Mouse (Mus musculus) neural tube, embryonic 15.5 days (tissue): ENCODE results near the gene Ncam1. TPM values are rescaled to one million over a fixed set of nuclear protein-coding genes. Genes with fewer than 3 reads are reported as not detected.
A peak's percentile ranks its signal among the peaks of the same experiment; 100 is the strongest.

Experiments used
- ATAC-seq: fragments of 200-750 bp; cut with Nextera tagmentation; 2 replicates; pipeline ENCODE4 v1.8.0; 2017; ENCODE audit warnings: mild to moderate bottlenecking, moderate TSS enrichment, moderate library complexity; ENCODE audit not compliant: low FRiP score
- H3K27ac ChIP-seq: fragments of 300-500 bp; sonication (generic); replicated peaks from 2 replicates; pipeline ENCODE4 v1.5.1; 2015; ENCODE audit warnings: mild to moderate bottlenecking, inconsistent platforms
- H3K27me3 ChIP-seq: fragments of 300-500 bp; sonication (generic); replicated peaks from 2 replicates; pipeline ENCODE4 v1.6.1; 2015; ENCODE audit warnings: inconsistent platforms
- H3K36me3 ChIP-seq: fragments of 300-500 bp; sonication (generic); 2 replicates; pipeline ENCODE4 v1.6.1; 2015; ENCODE audit warnings: inconsistent platforms
- H3K4me1 ChIP-seq: fragments of 300-500 bp; sonication (generic); 2 replicates; pipeline ENCODE4 v1.6.1; 2015; ENCODE audit warnings: inconsistent platforms
- H3K4me2 ChIP-seq: fragments of 300-500 bp; sonication (generic); 2 replicates; pipeline ENCODE4 v1.6.1; 2015; ENCODE audit warnings: inconsistent platforms, mild to moderate bottlenecking, moderate library complexity
- H3K4me3 ChIP-seq: fragments of 300-500 bp; sonication (generic); replicated peaks from 2 replicates; pipeline ENCODE4 v1.5.1; 2015; ENCODE audit warnings: mild to moderate bottlenecking, inconsistent platforms
- H3K9ac ChIP-seq: fragments of 300-500 bp; sonication (generic); replicated peaks from 2 replicates; pipeline ENCODE4 v1.6.1; 2015; ENCODE audit warnings: mild to moderate bottlenecking, inconsistent platforms
- H3K9me3 ChIP-seq: fragments of 300-500 bp; sonication (generic); replicated peaks from 2 replicates; pipeline ENCODE4 v1.6.1; 2016; ENCODE audit warnings: inconsistent platforms
- WGBS: fragments of 180-500 bp; shearing (Covaris S2); methylation state at CpG from one replicate; pipeline ENCODE4 v1.1.7; 2015; ENCODE audit warnings: mixed read lengths; 5-methylcytosine and 5-hydroxymethylcytosine counted together
- polyA plus RNA-seq: library from polyadenylated mRNA; unstranded; fragments of >200 nt; fragmentation: Nextera tagmentation; extraction: Ambion mirVana; gene quantifications from 2 replicates; pipeline ENCODE4 v1.2.1, GENCODE M21; 2015

Ncam1 gene
- polyA plus RNA-seq, 1 experiment from 2014 or later, result 434 TPM

DNA sequence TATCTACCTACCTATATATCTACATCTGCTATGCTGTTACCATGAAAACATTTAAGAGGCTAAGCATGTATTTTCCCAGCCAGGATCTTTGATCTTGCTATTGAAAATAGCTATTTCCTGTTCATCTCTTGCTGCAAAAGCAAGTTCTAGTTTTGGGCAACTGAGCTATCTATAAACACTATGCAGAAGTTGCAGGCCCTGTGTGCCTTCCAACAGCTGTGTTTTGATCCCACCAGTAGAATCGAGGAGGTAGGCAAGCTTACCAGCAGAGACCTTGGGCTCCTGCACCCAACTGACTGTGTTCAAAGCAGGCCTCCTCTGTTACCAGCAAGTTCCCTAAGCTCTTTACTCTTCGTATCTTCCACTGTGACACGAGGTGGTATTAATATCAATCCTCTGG is 84.6 kb downstream of the Ncam1 start:
- H3K27me3 ChIP-seq, result no peaks in the 10 kb centered on the region
- peaks cover 10% of the 10 kb centered on the region; the same call in 1 of the 2 replicates for H3K36me3 ChIP-seq
- no peak overlapping the region for H3K27ac ChIP-seq
- no peak for ATAC-seq
- H3K4me2 ChIP-seq, result no peak overlapping the region
- H3K4me3 ChIP-seq, result no peak overlapping the region
- no peak overlapping the region for H3K9ac ChIP-seq
- 56% methylated on average over 3 of the region's 3 CpGs for WGBS
- peaks cover 10% of the 10 kb centered on the region for H3K4me1 ChIP-seq
- no peaks in the 10 kb centered on the region for H3K9me3 ChIP-seq

DNA sequence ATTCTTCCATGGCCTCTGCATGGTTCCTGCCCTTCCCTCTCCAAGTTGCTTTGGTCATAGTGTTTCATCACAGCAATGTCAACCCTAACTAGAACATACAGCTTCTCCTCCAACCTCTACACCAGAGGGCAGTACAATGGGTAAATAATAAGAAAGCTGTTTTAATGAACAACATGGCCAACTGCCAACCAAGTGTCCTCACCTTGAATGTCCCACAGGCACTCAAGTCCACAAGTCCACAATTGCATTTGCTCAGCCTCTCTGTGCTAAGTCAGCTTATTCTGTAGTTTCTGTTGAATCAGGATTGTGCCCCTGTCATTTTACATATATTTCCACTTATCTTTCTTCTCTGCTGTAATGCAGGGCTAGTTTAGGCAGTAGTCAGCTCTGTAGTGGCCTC is 91.1 kb downstream of the Ncam1 start:
- Histone ChIP-seq H3K27ac (no peak overlapping the region), H3K36me3 (no peaks in the 10 kb centered on the region), H3K27me3 (no peaks in the 10 kb centered on the region), H3K4me1 (peaks cover 18% of the 10 kb centered on the region), H3K4me2 (no peak overlapping the region), H3K9ac (no peak overlapping the region), H3K9me3 (no peaks in the 10 kb centered on the region), H3K4me3 (no peak overlapping the region)
- no peak for ATAC-seq

DNA sequence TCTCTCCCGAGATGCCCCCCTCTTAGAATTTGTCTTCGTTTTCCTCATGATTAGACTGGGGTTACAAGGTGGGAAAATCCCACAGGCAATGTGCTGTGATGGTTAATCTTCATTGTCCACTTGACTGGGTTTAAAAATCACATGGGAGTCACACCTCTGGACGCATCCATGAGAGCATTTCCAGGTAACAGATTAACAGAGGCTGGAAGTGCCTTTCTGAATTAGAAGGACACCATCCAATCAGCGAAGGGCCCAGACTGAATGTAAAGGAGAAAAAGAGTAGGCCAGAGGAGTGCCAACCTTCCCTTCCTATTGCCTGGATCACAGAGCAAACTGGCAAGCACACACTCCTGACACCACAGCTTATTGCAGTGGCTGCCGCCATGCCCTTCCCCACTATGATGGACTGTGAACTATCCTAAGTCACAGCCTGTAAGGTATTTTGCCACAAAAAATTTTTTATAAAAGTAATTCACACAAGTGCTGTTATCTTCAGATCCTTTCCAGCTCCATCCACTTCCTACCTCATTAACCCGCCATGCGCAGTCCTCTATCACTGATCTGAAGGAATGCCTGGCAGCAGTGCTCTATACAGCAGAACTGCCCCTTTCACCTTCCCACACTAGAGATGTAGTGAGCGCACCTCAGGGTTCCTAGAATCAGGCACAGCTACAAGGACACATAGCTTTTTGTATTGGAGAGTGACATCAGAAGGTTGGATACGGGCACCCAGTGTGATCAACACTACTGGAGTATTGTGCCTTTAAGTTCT is 94.3 kb downstream of the Ncam1 start:
- Histone ChIP-seq H3K4me2 (no peak overlapping the region), H3K9ac (no peak overlapping the region), H3K4me1 (peaks cover 22% of the 10 kb centered on the region), H3K27ac (no peak overlapping the region; the same call in 1 of the 2 replicates), H3K9me3 (no peaks in the 10 kb centered on the region), H3K27me3 (no peaks in the 10 kb centered on the region), H3K36me3 (no peaks in the 10 kb centered on the region), H3K4me3 (no peak overlapping the region)
- ATAC-seq, result no peak
- 71% methylated on average over 9 of the region's 9 CpGs for WGBS

DNA sequence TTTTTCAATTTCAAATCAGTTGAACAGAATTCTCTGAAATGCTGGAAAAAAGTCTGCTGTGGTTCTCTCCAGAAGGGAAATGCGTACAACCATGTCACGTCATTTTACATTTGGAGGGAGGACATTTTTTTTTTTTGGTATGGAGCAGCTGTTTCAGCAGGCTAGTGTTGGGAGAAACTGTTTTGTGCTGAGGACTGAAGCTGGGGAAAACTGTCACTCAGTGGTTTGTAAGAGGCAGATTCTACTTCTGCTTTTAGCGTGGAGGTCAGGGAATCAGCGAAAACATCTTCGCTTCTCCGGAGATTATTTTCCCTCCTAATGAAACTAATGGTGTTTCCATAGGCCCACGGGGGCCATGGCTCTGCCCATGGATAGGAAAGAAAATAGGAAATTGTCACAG is 103.4 kb downstream of the Ncam1 start:
- Histone ChIP-seq H3K27ac (0 out of 2 replicates have a peak overlapping the region, but pooled peaks have one; percentile 35), H3K4me1 (peaks cover 19% of the 10 kb centered on the region), H3K4me3 (no peak overlapping the region), H3K36me3 (no peaks in the 10 kb centered on the region), H3K9me3 (no peaks in the 10 kb centered on the region), H3K27me3 (no peaks in the 10 kb centered on the region), H3K9ac (no peak overlapping the region), H3K4me2 (no peak overlapping the region)
- 70% methylated on average over 7 of the region's 7 CpGs for WGBS
- ATAC-seq, result no peak

DNA sequence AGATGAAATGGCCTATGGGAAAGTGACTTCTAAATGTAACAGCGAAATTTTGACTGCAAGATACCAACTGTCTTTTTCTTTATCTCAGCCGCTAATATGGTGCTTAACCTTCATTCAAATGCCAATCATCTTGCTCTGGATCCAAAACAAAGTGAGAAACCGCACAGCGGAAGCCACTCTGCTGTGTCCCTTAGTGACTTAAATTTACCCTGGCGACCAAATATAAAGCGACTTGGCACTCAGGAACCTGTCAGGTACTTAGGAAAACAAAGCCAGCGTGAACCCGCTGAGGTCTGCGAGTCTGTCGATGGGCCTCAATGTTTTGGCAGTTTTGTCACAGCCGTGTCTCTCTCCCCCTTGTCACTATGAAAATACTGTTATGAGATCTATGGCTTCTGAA is 105.9 kb downstream of the Ncam1 start:
- no peak overlapping the region for H3K27ac ChIP-seq
- H3K9me3 ChIP-seq, result no peaks in the 10 kb centered on the region
- WGBS, result 80% methylated on average over 11 of the region's 11 CpGs
- no peak overlapping the region for H3K4me2 ChIP-seq
- no peak for ATAC-seq
- H3K36me3 ChIP-seq, result no peaks in the 10 kb centered on the region
- peaks cover 21% of the 10 kb centered on the region for H3K4me1 ChIP-seq
- no peaks in the 10 kb centered on the region for H3K27me3 ChIP-seq
- H3K4me3 ChIP-seq, result no peak overlapping the region
- no peak overlapping the region for H3K9ac ChIP-seq

DNA sequence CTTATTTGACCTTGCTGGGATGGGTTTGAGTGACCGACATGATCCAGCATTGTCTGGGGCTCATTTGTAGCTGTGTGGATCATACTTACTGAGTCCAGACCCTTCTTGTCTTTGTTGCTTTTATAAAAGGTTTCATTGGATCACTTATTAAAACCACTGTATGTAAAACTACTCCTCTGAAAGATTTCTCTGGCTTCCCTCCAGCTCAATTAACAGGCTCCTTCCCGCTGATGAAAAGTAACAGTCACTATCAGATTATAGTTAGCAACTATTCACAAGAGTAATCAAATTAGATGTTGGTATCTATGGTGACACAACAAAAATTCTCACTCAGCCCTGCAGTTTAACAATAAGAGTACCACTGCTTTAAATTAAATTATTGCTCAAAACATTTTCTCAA is 107.4 kb downstream of the Ncam1 start:
- Histone ChIP-seq H3K36me3 (no peaks in the 10 kb centered on the region), H3K9ac (no peak overlapping the region), H3K4me3 (no peak overlapping the region), H3K4me1 (peaks cover 28% of the 10 kb centered on the region), H3K9me3 (no peaks in the 10 kb centered on the region), H3K4me2 (no peak overlapping the region), H3K27ac (no peak overlapping the region), H3K27me3 (no peaks in the 10 kb centered on the region)
- ATAC-seq, result no peak; the same call in 1 of the 2 replicates
- WGBS, result 43% methylated on average over 2 of the region's 2 CpGs

DNA sequence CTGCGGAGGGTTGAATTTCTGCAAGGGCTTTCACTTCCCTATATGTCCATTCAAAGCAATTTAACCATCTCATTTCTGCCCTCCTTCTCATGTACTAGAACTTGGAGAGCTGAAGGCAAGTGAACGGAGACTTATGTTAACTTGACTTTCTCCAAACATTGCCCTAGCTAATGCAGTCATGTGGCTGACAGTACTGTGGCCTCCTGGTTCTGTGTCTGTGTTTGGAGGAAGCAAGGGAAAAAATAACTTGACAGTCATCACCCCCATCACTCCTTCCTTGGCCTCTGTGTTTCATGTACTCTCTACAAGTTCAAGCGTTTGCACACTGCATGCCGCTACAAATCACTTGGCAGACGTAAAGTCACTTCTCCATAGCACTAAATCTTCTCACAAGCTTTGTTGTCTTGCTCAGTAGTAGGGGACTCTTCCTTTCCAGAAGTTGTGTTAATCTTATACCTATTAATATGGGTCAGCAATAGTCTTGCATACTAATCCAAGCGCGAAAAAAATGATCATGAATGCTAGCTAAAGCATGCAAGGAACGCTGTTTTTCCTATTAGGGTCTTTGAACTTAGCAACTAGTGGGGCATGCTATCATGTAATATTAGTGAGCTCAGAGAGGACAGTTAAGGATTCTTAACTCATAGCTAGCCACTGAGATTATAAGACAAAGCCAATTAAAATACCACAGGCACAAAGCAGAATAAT is 115.0 kb downstream of the Ncam1 start:
- H3K9ac ChIP-seq, result no peak overlapping the region
- no peak overlapping the region for H3K4me2 ChIP-seq
- WGBS, result 70% methylated on average over 8 of the region's 8 CpGs
- H3K27me3 ChIP-seq, result no peaks in the 10 kb centered on the region
- peaks cover 70% of the 10 kb centered on the region for H3K4me1 ChIP-seq
- no peaks in the 10 kb centered on the region for H3K9me3 ChIP-seq
- no peaks in the 10 kb centered on the region for H3K36me3 ChIP-seq
- H3K27ac ChIP-seq, result no peak overlapping the region; the same call in 1 of the 2 replicates
- ATAC-seq, result no peak
- H3K4me3 ChIP-seq, result no peak overlapping the region

DNA sequence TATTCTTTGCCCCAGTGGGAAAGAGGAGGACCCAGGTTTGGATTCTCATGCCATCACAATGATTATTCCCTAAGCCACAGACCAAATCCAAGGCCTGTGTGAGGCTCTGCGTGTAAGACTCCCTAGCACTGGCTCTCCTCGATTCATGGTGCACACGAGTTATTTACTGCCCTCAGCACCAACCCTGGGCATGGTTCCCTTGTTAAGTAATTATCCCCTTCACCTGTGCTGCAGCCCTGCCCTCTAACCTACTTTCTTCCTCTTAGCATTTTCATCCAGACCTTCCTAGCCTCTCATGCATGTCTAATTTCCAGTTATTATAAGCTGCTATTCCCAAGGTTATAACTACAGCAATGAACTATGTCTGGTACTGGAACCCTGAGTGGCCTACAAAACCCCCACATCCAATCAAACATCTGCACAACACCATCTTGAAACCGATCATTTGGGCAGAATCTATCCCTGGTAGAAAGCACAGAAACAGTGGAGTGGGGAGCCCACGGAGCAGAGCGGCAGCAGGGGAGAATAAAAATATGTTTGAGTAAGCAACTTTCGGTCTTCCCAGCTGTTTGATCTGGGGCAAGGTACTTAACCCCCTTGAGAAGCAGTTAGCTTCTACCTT is 116.8 kb downstream of the Ncam1 start:
- Histone ChIP-seq H3K4me3 (no peak overlapping the region), H3K9ac (no peak overlapping the region), H3K27me3 (no peaks in the 10 kb centered on the region), H3K36me3 (no peaks in the 10 kb centered on the region), H3K9me3 (no peaks in the 10 kb centered on the region), H3K4me2 (no peak overlapping the region), H3K4me1 (peaks cover 71% of the 10 kb centered on the region), H3K27ac (peak overlapping the region; percentile 4; the same call in 1 of the 2 replicates)
- peak; percentile 58; the same call in 1 of the 2 replicates for ATAC-seq
- WGBS, result 40% methylated on average over 7 of the region's 7 CpGs

DNA sequence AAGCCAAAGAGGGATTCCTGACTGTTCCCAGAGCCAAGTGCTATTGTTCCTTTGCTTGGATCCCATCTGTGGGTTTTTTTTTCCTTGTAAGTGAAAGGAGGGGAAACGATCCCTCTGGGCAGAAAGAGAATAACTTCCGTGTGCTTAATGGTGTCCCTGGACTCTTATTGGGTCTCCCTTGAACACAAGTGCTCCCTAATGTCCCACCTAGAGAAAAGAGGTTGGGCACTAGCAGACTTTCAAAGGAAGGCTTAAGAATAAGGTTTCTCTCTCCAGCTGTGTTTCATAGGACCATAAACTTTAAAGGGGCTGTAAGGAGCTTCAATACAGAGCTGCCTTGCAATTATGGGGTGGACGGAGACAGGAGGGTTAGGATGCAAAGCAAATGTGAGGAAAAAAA is 119.5 kb downstream of the Ncam1 start:
- Histone ChIP-seq H3K4me1 (peaks cover 68% of the 10 kb centered on the region), H3K4me3 (no peak overlapping the region), H3K4me2 (no peak overlapping the region), H3K9ac (no peak overlapping the region), H3K27ac (no peak overlapping the region), H3K27me3 (no peaks in the 10 kb centered on the region), H3K9me3 (no peaks in the 10 kb centered on the region), H3K36me3 (no peaks in the 10 kb centered on the region)
- ATAC-seq, result no peak
- WGBS, result 16% methylated on average over 3 of the region's 3 CpGs

DNA sequence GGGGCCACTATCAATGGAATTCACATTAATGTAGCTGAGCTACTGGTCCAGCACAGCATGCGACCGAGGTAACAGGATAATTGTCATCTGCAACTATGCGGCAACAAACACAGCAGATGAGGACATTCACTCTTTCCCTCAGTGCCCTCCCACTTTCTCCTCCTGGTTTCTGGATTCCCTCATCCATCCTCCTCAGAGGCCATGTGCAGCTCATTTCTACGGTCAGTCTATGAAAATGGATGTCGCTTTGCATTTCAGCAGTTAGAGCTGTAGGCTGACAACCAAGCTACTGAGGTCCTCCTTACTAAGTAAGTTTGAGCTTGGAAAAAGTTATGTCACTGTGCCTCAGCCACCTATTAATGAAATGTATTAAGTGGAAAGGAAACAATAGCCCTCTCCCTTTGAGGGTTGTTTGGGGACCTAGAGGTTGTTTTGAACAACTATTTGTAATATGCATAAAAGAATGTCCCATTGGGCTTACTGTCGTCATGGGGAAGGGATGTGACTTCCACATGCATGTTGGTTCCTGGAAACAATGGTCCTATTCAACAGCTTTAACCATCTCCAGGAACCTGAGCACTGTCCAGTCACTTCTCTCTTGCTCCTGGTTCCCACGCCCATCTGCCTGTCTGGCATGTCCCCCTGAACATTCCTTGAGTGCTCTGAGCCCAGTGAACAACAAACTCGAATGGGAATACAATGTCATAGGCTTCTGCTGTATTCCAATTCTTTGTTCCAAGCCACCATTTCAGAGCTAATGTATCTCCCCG is 122.8 kb downstream of the Ncam1 start:
- Histone ChIP-seq H3K9me3 (no peaks in the 10 kb centered on the region), H3K4me2 (no peak overlapping the region), H3K4me3 (no peak overlapping the region), H3K9ac (no peak overlapping the region), H3K27ac (0 out of 2 replicates have a peak overlapping the region, but pooled peaks have one; percentile 18), H3K27me3 (no peaks in the 10 kb centered on the region), H3K36me3 (no peaks in the 10 kb centered on the region), H3K4me1 (peaks cover 41% of the 10 kb centered on the region)
- ATAC-seq, result no peak
- 56% methylated on average over 9 of the region's 9 CpGs for WGBS

DNA sequence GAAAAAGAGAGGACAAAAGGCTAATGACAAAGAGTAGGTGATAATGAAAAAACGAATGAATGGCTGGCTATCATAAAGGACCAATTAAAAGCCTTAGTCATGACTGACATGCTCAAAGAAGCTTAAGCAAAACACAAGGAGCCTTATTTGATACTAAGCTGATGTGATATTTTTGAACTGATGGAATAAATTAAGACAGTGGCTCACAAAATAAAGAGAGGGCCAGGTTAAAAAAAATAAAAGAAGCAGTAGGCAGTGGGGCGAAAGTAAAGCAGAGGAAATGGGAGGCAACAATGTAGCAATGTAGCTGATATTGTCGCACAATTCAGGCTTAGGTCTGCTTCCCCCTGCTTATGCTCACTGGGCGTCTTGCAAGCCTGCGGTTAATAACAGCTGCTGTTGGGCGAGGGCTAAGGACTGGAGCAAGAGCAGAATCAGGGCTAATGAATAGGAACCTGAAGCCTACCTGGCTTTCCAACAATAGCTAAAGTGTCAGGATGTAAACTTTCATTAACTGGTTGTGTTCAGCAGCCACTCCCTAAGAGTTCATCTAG is 126.0 kb downstream of the Ncam1 start:
- H3K9ac ChIP-seq, result no peak overlapping the region
- no peaks in the 10 kb centered on the region for H3K27me3 ChIP-seq
- no peak overlapping the region for H3K27ac ChIP-seq
- H3K4me2 ChIP-seq, result no peak overlapping the region
- 53% methylated on average over 6 of the region's 6 CpGs for WGBS
- ATAC-seq, result no peak
- H3K4me1 ChIP-seq, result peaks cover 24% of the 10 kb centered on the region
- H3K9me3 ChIP-seq, result no peaks in the 10 kb centered on the region
- no peak overlapping the region for H3K4me3 ChIP-seq
- peaks cover 4% of the 10 kb centered on the region; the same call in 1 of the 2 replicates for H3K36me3 ChIP-seq
